Comparison of ENCODE assay signal across 15 mouse cellular contexts in genomic region chr9:21876601-21877000, GRCm38 (mm10). TPM values are rescaled to one million over a fixed set of nuclear protein-coding genes. Genes with fewer than 3 reads are reported as not detected.
DNase-seq lines count a peak whose midpoint lies in the region; ATAC-seq and TF ChIP-seq lines count a peak whose summit lies in the region.
"Had no signal": no experiment of that assay in that cellular context is flagged by ENCODE, and none has a peak within 500 bp of the region (broad histone marks: within the 10 kb centered on the region; RNA-seq: fewer than 3 reads in every experiment).

No protein-coding gene starts in this region.

- H3K4me1 ChIP-seq in kidney, postnatal 0 days (replicated peaks; ENCODE audit: insufficient read depth, low read length): no peaks in the 10 kb centered on the region
- no peaks in the 10 kb centered on the region for H3K4me1 ChIP-seq in kidney, embryonic 16.5 days (ENCODE audit: insufficient read depth, low read length)
- H3K4me1 ChIP-seq in neural tube, embryonic 11.5 days (ENCODE audit: control insufficient read depth, insufficient read depth, low read length): no peaks in the 10 kb centered on the region
- no peaks in the 10 kb centered on the region for H3K4me1 ChIP-seq in neural tube, embryonic 15.5 days
- peaks cover 7% of the 10 kb centered on the region for H3K4me1 ChIP-seq in E14TG2a.4 (replicated peaks; ENCODE audit: low read depth, low read length)
- H3K4me1 ChIP-seq in forebrain, embryonic 16.5 days (replicated peaks; ENCODE audit: control insufficient read depth, insufficient read depth, low read length): no peaks in the 10 kb centered on the region
- H3K4me1 ChIP-seq: embryonic facial prominence, embryonic 13.5 days; liver, embryonic 13.5 days; midbrain, embryonic 10.5 days had no signal

- H3K4me2 ChIP-seq in kidney, postnatal 0 days (ENCODE audit: low read length): no peak overlapping the region
- H3K4me2 ChIP-seq in kidney, embryonic 16.5 days (replicated peaks; ENCODE audit: low read depth, low read length): no peak overlapping the region
- no peak overlapping the region for H3K4me2 ChIP-seq in neural tube, embryonic 11.5 days (ENCODE audit: low read depth)
- H3K4me2 ChIP-seq in neural tube, embryonic 15.5 days: no peak overlapping the region
- no peak overlapping the region for H3K4me2 ChIP-seq in forebrain, embryonic 16.5 days (ENCODE audit: low read length)
- H3K4me2 ChIP-seq: embryonic facial prominence, embryonic 13.5 days; hindbrain, embryonic 14.5 days; liver, embryonic 13.5 days had no signal

- no peak overlapping the region for H3K4me3 ChIP-seq in kidney, postnatal 0 days (replicated peaks; ENCODE audit: low read depth, low read length)
- no peak overlapping the region for H3K4me3 ChIP-seq in kidney, embryonic 16.5 days (ENCODE audit: low read length)
- H3K4me3 ChIP-seq in neural tube, embryonic 11.5 days (ENCODE audit: low read depth, low read length): no peak overlapping the region
- no peak overlapping the region for H3K4me3 ChIP-seq in neural tube, embryonic 15.5 days (replicated peaks)
- no peak overlapping the region for H3K4me3 ChIP-seq in E14TG2a.4 (replicated peaks; ENCODE audit: low read length)
- no peak overlapping the region for H3K4me3 ChIP-seq in forebrain, embryonic 16.5 days (replicated peaks; ENCODE audit: low read length)
- H3K4me3 ChIP-seq: embryonic facial prominence, embryonic 13.5 days; liver, embryonic 13.5 days; midbrain, embryonic 10.5 days had no signal

- TF ChIP-seq CTCF in kidney, postnatal 0 days (IDR thresholded peaks at IDR 0.05; ENCODE audit: low read depth): peak; percentile 35; the same call in 1 of the 2 replicates
- TF ChIP-seq CTCF in E14TG2a.4 (conservative IDR thresholded peaks at IDR 0.05; ENCODE audit: low read length): peak; percentile 37

- no peaks in the 10 kb centered on the region for H3K36me3 ChIP-seq in kidney, postnatal 0 days (ENCODE audit: insufficient read depth, low read length)
- H3K36me3 ChIP-seq in kidney, embryonic 16.5 days (ENCODE audit: insufficient read depth, low read length): no peaks in the 10 kb centered on the region
- no peaks in the 10 kb centered on the region for H3K36me3 ChIP-seq in neural tube, embryonic 11.5 days (ENCODE audit: control insufficient read depth, insufficient read depth, low read length)
- H3K36me3 ChIP-seq in neural tube, embryonic 15.5 days: no peaks in the 10 kb centered on the region
- H3K36me3 ChIP-seq in E14TG2a.4 (ENCODE audit: insufficient read depth, low read length): no peaks in the 10 kb centered on the region
- no peaks in the 10 kb centered on the region for H3K36me3 ChIP-seq in forebrain, embryonic 16.5 days (ENCODE audit: control insufficient read depth, insufficient read depth)
- H3K36me3 ChIP-seq: embryonic facial prominence, embryonic 13.5 days; liver, embryonic 13.5 days; midbrain, embryonic 10.5 days had no signal

- H3K27me3 ChIP-seq in kidney, postnatal 0 days (ENCODE audit: insufficient read depth, low read length): no peaks in the 10 kb centered on the region
- no peaks in the 10 kb centered on the region for H3K27me3 ChIP-seq in kidney, embryonic 16.5 days (ENCODE audit: insufficient read depth, low read length)
- H3K27me3 ChIP-seq in neural tube, embryonic 11.5 days (ENCODE audit: control insufficient read depth, insufficient read depth, low read length): no peaks in the 10 kb centered on the region
- peaks cover 4% of the 10 kb centered on the region; the same call in 1 of the 2 replicates for H3K27me3 ChIP-seq in neural tube, embryonic 15.5 days (replicated peaks)
- no peaks in the 10 kb centered on the region; the same call in 1 of the 2 replicates for H3K27me3 ChIP-seq in E14TG2a.4 (ENCODE audit: insufficient read depth, low read length)
- no peaks in the 10 kb centered on the region; the same call in 1 of the 2 replicates for H3K27me3 ChIP-seq in forebrain, embryonic 16.5 days (replicated peaks; ENCODE audit: control insufficient read depth, insufficient read depth, low read length)

- no peak overlapping the region for H3K9ac ChIP-seq in kidney, postnatal 0 days (ENCODE audit: low read depth, low read length)
- H3K9ac ChIP-seq in kidney, embryonic 16.5 days (replicated peaks; ENCODE audit: low read length): no peak overlapping the region
- no peak overlapping the region for H3K9ac ChIP-seq in neural tube, embryonic 11.5 days (ENCODE audit: low read length)
- H3K9ac ChIP-seq in neural tube, embryonic 15.5 days (replicated peaks): no peak overlapping the region
- H3K9ac ChIP-seq in forebrain, embryonic 16.5 days (replicated peaks; ENCODE audit: low read depth, low read length): no peak overlapping the region
- H3K9ac ChIP-seq: embryonic facial prominence, embryonic 13.5 days; hindbrain, embryonic 14.5 days; liver, embryonic 13.5 days had no signal

- no peaks in the 10 kb centered on the region for H3K9me3 ChIP-seq in kidney, postnatal 0 days (replicated peaks; ENCODE audit: low read length)
- H3K9me3 ChIP-seq in kidney, embryonic 16.5 days (ENCODE audit: low read length): peaks cover 3% of the 10 kb centered on the region; the same call in 1 of the 2 replicates
- no peaks in the 10 kb centered on the region for H3K9me3 ChIP-seq in neural tube, embryonic 11.5 days (ENCODE audit: control insufficient read depth, low read length)
- H3K9me3 ChIP-seq in neural tube, embryonic 15.5 days (replicated peaks): no peaks in the 10 kb centered on the region
- H3K9me3 ChIP-seq in E14TG2a.4 (ENCODE audit: low read length): peaks cover 35% of the 10 kb centered on the region
- no peaks in the 10 kb centered on the region for H3K9me3 ChIP-seq in forebrain, embryonic 16.5 days (ENCODE audit: control insufficient read depth, low read length)
- H3K9me3 ChIP-seq: embryonic facial prominence, embryonic 13.5 days had no signal

- no peak for DNase-seq in kidney, postnatal 0 days (ENCODE audit: low spot score)
- DNase-seq in neural tube, embryonic 11.5 days (ENCODE audit: low spot score): peak; percentile 7
- peak; percentile 24 for DNase-seq in induced T-regulatory cell, adult 2 months (ENCODE audit: low read depth)
- DNase-seq: cerebellum, adult 8-10 months; gastrocnemius, postnatal 10 days; kidney, adult 18-20 months; liver, embryonic 13.5 days had no signal

- whole genome bisulfite sequencing in kidney, postnatal 0 days: 62% methylated on average over 3 of the region's 3 CpGs
- 64% methylated on average over 3 of the region's 3 CpGs for WGBS in kidney, embryonic 16.5 days
- WGBS in neural tube, embryonic 11.5 days: 62% methylated on average over 3 of the region's 3 CpGs
- 67% methylated on average over 3 of the region's 3 CpGs for WGBS in neural tube, embryonic 15.5 days
- WGBS in forebrain, embryonic 16.5 days: 64% methylated on average over 3 of the region's 3 CpGs

- no peak for ATAC-seq in kidney, postnatal 0 days (replicated peaks; ENCODE audit: low FRiP score, low read depth)
- ATAC-seq in kidney, embryonic 16.5 days (ENCODE audit: low FRiP score, low TSS enrichment): no peak
- ATAC-seq in neural tube, embryonic 11.5 days (ENCODE audit: insufficient read depth, low FRiP score, low TSS enrichment): no peak
- ATAC-seq in neural tube, embryonic 15.5 days (ENCODE audit: low FRiP score): no peak
- ATAC-seq in forebrain, embryonic 16.5 days: no peak

- no peak overlapping the region for H3K27ac ChIP-seq in kidney, postnatal 0 days
- no peak overlapping the region for H3K27ac ChIP-seq in kidney, embryonic 16.5 days (ENCODE audit: low read length)
- no peak overlapping the region for H3K27ac ChIP-seq in neural tube, embryonic 11.5 days (ENCODE audit: low read depth, low read length)
- no peak overlapping the region for H3K27ac ChIP-seq in neural tube, embryonic 15.5 days (replicated peaks)
- no peak overlapping the region for H3K27ac ChIP-seq in forebrain, embryonic 16.5 days (ENCODE audit: low read length)
- H3K27ac ChIP-seq: embryonic facial prominence, embryonic 13.5 days; hindbrain, embryonic 14.5 days; liver, embryonic 13.5 days; midbrain, embryonic 10.5 days had no signal

RNA-seq across cellular contexts. Expression of gene Dock6, which starts 24.2 kb away (rescaled TPM):
- 28.3 and 28.7 TPM in 2 replicates for polyA plus RNA-seq in kidney, postnatal 0 days (2015; fragmentation: Nextera tagmentation; extraction: Ambion mirVana)
- polyA plus RNA-seq in kidney, embryonic 16.5 days (2015; fragmentation: Nextera tagmentation; extraction: Ambion mirVana): 46.8 and 47.1 TPM in 2 replicates
- polyA plus RNA-seq in neural tube, embryonic 11.5 days (2014; fragmentation: Nextera tagmentation; extraction: Ambion mirVana): 24.7 and 25.4 TPM in 2 replicates
- polyA plus RNA-seq in neural tube, embryonic 15.5 days (2015; fragmentation: Nextera tagmentation; extraction: Ambion mirVana): 14.0 and 22.5 TPM in 2 replicates
- 11.8 and 12.0 TPM in 2 replicates for polyA plus RNA-seq in forebrain, embryonic 16.5 days (2015; fragmentation: Nextera tagmentation; extraction: Ambion mirVana)

RNA-seq across cellular contexts. Expression of gene Angptl8, which starts 41.3 kb away (rescaled TPM):
- polyA plus RNA-seq in kidney, postnatal 0 days (2015; fragmentation: Nextera tagmentation; extraction: Ambion mirVana): 5.6 and 6.1 TPM in 2 replicates
- polyA plus RNA-seq in kidney, embryonic 16.5 days (2015; fragmentation: Nextera tagmentation; extraction: Ambion mirVana): 5.4 and 6.0 TPM in 2 replicates
- polyA plus RNA-seq in neural tube, embryonic 11.5 days (2014; fragmentation: Nextera tagmentation; extraction: Ambion mirVana): not detected in 2 replicates
- polyA plus RNA-seq in neural tube, embryonic 15.5 days (2015; fragmentation: Nextera tagmentation; extraction: Ambion mirVana): 0.42 and 1.1 TPM in 2 replicates
- 0.51 TPM in 1 of 2 replicates, not detected in the other for polyA plus RNA-seq in forebrain, embryonic 16.5 days (2015; fragmentation: Nextera tagmentation; extraction: Ambion mirVana)
- polyA plus RNA-seq: testis, adult 2 months had no signal

RNA-seq across cellular contexts. Expression of gene Rab3d, which starts 41.4 kb away (rescaled TPM):
- polyA plus RNA-seq in kidney, postnatal 0 days (2015; fragmentation: Nextera tagmentation; extraction: Ambion mirVana): 12.0 and 13.3 TPM in 2 replicates
- 14.2 and 14.4 TPM in 2 replicates for polyA plus RNA-seq in kidney, embryonic 16.5 days (2015; fragmentation: Nextera tagmentation; extraction: Ambion mirVana)
- 11.1 and 12.7 TPM in 2 replicates for polyA plus RNA-seq in neural tube, embryonic 11.5 days (2014; fragmentation: Nextera tagmentation; extraction: Ambion mirVana)
- polyA plus RNA-seq in neural tube, embryonic 15.5 days (2015; fragmentation: Nextera tagmentation; extraction: Ambion mirVana): 23.6 and 24.7 TPM in 2 replicates
- 37.4 and 39.5 TPM in 2 replicates for polyA plus RNA-seq in forebrain, embryonic 16.5 days (2015; fragmentation: Nextera tagmentation; extraction: Ambion mirVana)

RNA-seq across cellular contexts. Expression of gene Ccdc159, which starts 50.7 kb away (rescaled TPM):
- polyA plus RNA-seq in kidney, postnatal 0 days (2015; fragmentation: Nextera tagmentation; extraction: Ambion mirVana): 1.8 and 2.0 TPM in 2 replicates
- polyA plus RNA-seq in kidney, embryonic 16.5 days (2015; fragmentation: Nextera tagmentation; extraction: Ambion mirVana): 5.4 and 6.0 TPM in 2 replicates
- polyA plus RNA-seq in neural tube, embryonic 11.5 days (2014; fragmentation: Nextera tagmentation; extraction: Ambion mirVana): 3.6 TPM in 2 replicates
- 8.9 and 10.0 TPM in 2 replicates for polyA plus RNA-seq in neural tube, embryonic 15.5 days (2015; fragmentation: Nextera tagmentation; extraction: Ambion mirVana)
- 5.4 and 11.9 TPM in 2 replicates for polyA plus RNA-seq in forebrain, embryonic 16.5 days (2015; fragmentation: Nextera tagmentation; extraction: Ambion mirVana)

RNA-seq across cellular contexts. Expression of gene Tmem205, which starts 50.8 kb away (rescaled TPM):
- 82.9 and 83.7 TPM in 2 replicates for polyA plus RNA-seq in kidney, postnatal 0 days (2015; fragmentation: Nextera tagmentation; extraction: Ambion mirVana)
- 70.3 and 75.4 TPM in 2 replicates for polyA plus RNA-seq in kidney, embryonic 16.5 days (2015; fragmentation: Nextera tagmentation; extraction: Ambion mirVana)
- polyA plus RNA-seq in neural tube, embryonic 11.5 days (2014; fragmentation: Nextera tagmentation; extraction: Ambion mirVana): 35.1 and 35.4 TPM in 2 replicates
- polyA plus RNA-seq in neural tube, embryonic 15.5 days (2015; fragmentation: Nextera tagmentation; extraction: Ambion mirVana): 52.8 and 54.6 TPM in 2 replicates
- polyA plus RNA-seq in forebrain, embryonic 16.5 days (2015; fragmentation: Nextera tagmentation; extraction: Ambion mirVana): 47.7 and 54.8 TPM in 2 replicates
